Mouse (Mus musculus) MEL (cell line): Measurements from ENCODE around the gene Sh2d1b1. TPM values are rescaled to one million over a fixed set of nuclear protein-coding genes. Genes with fewer than 3 reads are reported as not detected.

Experiments used
- DNase-seq: peaks from one replicate; pipeline ENCODE4 v3.0.0; 2011; ENCODE audit warnings: low read depth, low spot score
- H3K27ac ChIP-seq: 2 replicates; pipeline ENCODE4 v1.5.1; 2012; ENCODE audit warnings: low read depth, mild to moderate bottlenecking, control low read depth, low read length, moderate library complexity; ENCODE audit not compliant: control insufficient read depth
- H3K27me3 ChIP-seq, 2 experiments: fragments of 150-350 bp in 1 of 2; sonication (generic) in 1 of 2; 2 replicates each; pipeline ENCODE4 v1.6.1; 2012; ENCODE audit warnings: low read length in 2 of 2, mild to moderate bottlenecking in 2 of 2, improper control_type of control experiment in 1 of 2, moderate library complexity in 1 of 2; ENCODE audit not compliant: insufficient read depth in 2 of 2, control insufficient read depth in 1 of 2
- H3K36me3 ChIP-seq, 2 experiments: 2 replicates each; pipeline ENCODE4 v1.6.1; 2012 to 2014; ENCODE audit warnings: low read length in 2 of 2, improper control_type of control experiment in 1 of 2, inconsistent platforms in 1 of 2, mild to moderate bottlenecking in 1 of 2; ENCODE audit not compliant: insufficient read depth in 2 of 2, control insufficient read depth in 1 of 2
- H3K4me1 ChIP-seq, 2 experiments: fragments of 150-350 bp in 1 of 2; sonication (generic) in 1 of 2; 2 replicates each; pipeline ENCODE4 v1.6.1; 2012; ENCODE audit warnings: low read length in 2 of 2, improper control_type of control experiment in 1 of 2, mild to moderate bottlenecking in 1 of 2; ENCODE audit not compliant: insufficient read depth in 2 of 2, control insufficient read depth in 1 of 2
- H3K4me3 ChIP-seq, 2 experiments: fragments of 150-350 bp in 1 of 2; sonication (generic) in 1 of 2; 2 replicates each; pipeline ENCODE4 v1.5.1; 2012; ENCODE audit warnings: low read depth in 2 of 2, low read length in 2 of 2, mild to moderate bottlenecking in 2 of 2, moderate library complexity in 2 of 2, control low read depth in 1 of 2, improper control_type of control experiment in 1 of 2; ENCODE audit not compliant: control insufficient read depth in 1 of 2, insufficient read depth in 1 of 2
- H3K79me2 ChIP-seq: 2 replicates; pipeline ENCODE4 v1.6.1; 2012; ENCODE audit warnings: mild to moderate bottlenecking, low read length, moderate library complexity; ENCODE audit not compliant: control insufficient read depth, poor library complexity, insufficient read depth
- H3K9ac ChIP-seq: 2 replicates; pipeline ENCODE4 v1.6.1; 2012; ENCODE audit warnings: low read depth, mild to moderate bottlenecking, control low read depth, low read length, moderate library complexity; ENCODE audit not compliant: control insufficient read depth, poor library complexity, severe bottlenecking
- H3K9me3 ChIP-seq: fragments of 150-350 bp; sonication (generic); replicated peaks from 2 replicates; pipeline ENCODE4 v1.6.1; 2012; ENCODE audit warnings: mild to moderate bottlenecking, low read length, improper control_type of control experiment, moderate library complexity; ENCODE audit not compliant: insufficient read depth
- E2F4 ChIP-seq: IDR thresholded peaks from 2 replicates; pipeline ENCODE4 v1.6.1; 2011; ENCODE audit warnings: low read depth, low read length, improper control_type of control experiment, borderline replicate concordance
- ELF1 ChIP-seq: IDR thresholded peaks from 2 replicates; pipeline ENCODE4 v1.6.1; 2014; ENCODE audit warnings: low read depth, mild to moderate bottlenecking, inconsistent platforms, low read length, improper control_type of control experiment, moderate library complexity
- EP300 ChIP-seq, 2 experiments: IDR thresholded peaks; 2 replicates each; pipeline ENCODE4 v1.6.1; 2011; ENCODE audit warnings: improper control_type of control experiment in 2 of 2, low read length in 2 of 2, low read depth in 1 of 2, mild to moderate bottlenecking in 1 of 2
- ETS1 ChIP-seq: IDR thresholded peaks from 2 replicates; pipeline ENCODE4 v1.6.1; 2012; ENCODE audit warnings: low read depth, mild to moderate bottlenecking, inconsistent platforms, low read length, improper control_type of control experiment, moderate library complexity
- GATA1 ChIP-seq: IDR thresholded peaks from 2 replicates; pipeline ENCODE4 v1.6.1; 2011; ENCODE audit warnings: low read depth, low read length, improper control_type of control experiment
- JUND ChIP-seq: IDR thresholded peaks from 2 replicates; pipeline ENCODE4 v1.6.1; 2011; ENCODE audit warnings: low read depth, mild to moderate bottlenecking, improper control_type of control experiment, low read length
- KAT2A ChIP-seq: conservative IDR thresholded peaks from 2 replicates; pipeline ENCODE4 v1.6.1; 2012; ENCODE audit warnings: low read depth, low read length, improper control_type of control experiment, inconsistent platforms
- MAZ ChIP-seq: IDR thresholded peaks from 2 replicates; pipeline ENCODE4 v1.6.1; 2012; ENCODE audit warnings: low read depth, mild to moderate bottlenecking, inconsistent platforms, low read length, improper control_type of control experiment
- MXI1 ChIP-seq: IDR thresholded peaks from 2 replicates; pipeline ENCODE4 v1.6.1; 2011; ENCODE audit warnings: mild to moderate bottlenecking, low read depth, low read length, improper control_type of control experiment
- MYB ChIP-seq: IDR thresholded peaks from 2 replicates; pipeline ENCODE4 v1.6.1; 2011; ENCODE audit warnings: mild to moderate bottlenecking, low read depth, low read length, improper control_type of control experiment
- NRF1 ChIP-seq: IDR thresholded peaks from 2 replicates; pipeline ENCODE4 v1.6.1; 2014; ENCODE audit warnings: low read depth, mild to moderate bottlenecking, inconsistent platforms, low read length, improper control_type of control experiment, moderate library complexity; ENCODE audit not compliant: poor library complexity, insufficient read depth, severe bottlenecking
- POLR2A ChIP-seq, 2 experiments: IDR thresholded peaks; 2 replicates each; pipeline ENCODE4 v1.6.1; 2011 to 2012; ENCODE audit warnings: low read length in 2 of 2, mild to moderate bottlenecking in 2 of 2, control low read depth in 1 of 2, improper control_type of control experiment in 1 of 2, low read depth in 1 of 2, moderate library complexity in 1 of 2; ENCODE audit not compliant: control insufficient read depth in 1 of 2, insufficient read depth in 1 of 2, poor library complexity in 1 of 2
- RAD21 ChIP-seq: IDR thresholded peaks from 2 replicates; pipeline ENCODE4 v1.6.1; 2011; ENCODE audit warnings: mild to moderate bottlenecking, low read depth, low read length, improper control_type of control experiment
- SIN3A ChIP-seq: IDR thresholded peaks from 2 replicates; pipeline ENCODE4 v1.6.1; 2012; ENCODE audit warnings: low read length, improper control_type of control experiment, inconsistent platforms
- SMC3 ChIP-seq: IDR thresholded peaks from 2 replicates; pipeline ENCODE4 v1.6.1; 2011; ENCODE audit warnings: low read depth, low read length, improper control_type of control experiment
- USF2 ChIP-seq, 2 experiments: IDR thresholded peaks; 2 replicates each; pipeline ENCODE4 v1.6.1; 2011 to 2012; ENCODE audit warnings: improper control_type of control experiment in 2 of 2, low read length in 2 of 2, borderline replicate concordance in 1 of 2, inconsistent platforms in 1 of 2, low read depth in 1 of 2, mild to moderate bottlenecking in 1 of 2; ENCODE audit not compliant: insufficient read depth in 1 of 2
- ZKSCAN1 ChIP-seq: IDR thresholded peaks from 2 replicates; pipeline ENCODE4 v1.6.1; 2012; ENCODE audit warnings: low read depth, mild to moderate bottlenecking, inconsistent platforms, low read length, improper control_type of control experiment, moderate library complexity
- ZNF384 ChIP-seq: IDR thresholded peaks from 2 replicates; pipeline ENCODE4 v1.6.1; 2012; ENCODE audit warnings: low read depth, mild to moderate bottlenecking, inconsistent platforms, low read length, improper control_type of control experiment
- polyA plus RNA-seq, 2 experiments: library from polyadenylated mRNA; stranded (reverse) in 1 of 2; unstranded in 1 of 2; fragments of >175 nt in 1 of 2; fragments of >200 nt in 1 of 2; gene quantifications; 2 replicates each; pipeline versions ENCODE4 v1.2.1 to v1.2.4; 2012; ENCODE audit warnings: low replicate concordance in 2 of 2, low read depth in 1 of 2; ENCODE audit not compliant: insufficient read length in 2 of 2, insufficient read depth in 1 of 2, missing spikeins in 1 of 2
- total RNA-seq: library from RNA; depleted of rRNA; stranded (reverse); fragments of 300-350 nt; gene quantifications from 2 replicates; pipeline ENCODE4 v1.2.3, GENCODE M21; 2012

Gene Sh2d1b1
- total and polyA plus RNA-seq, 3 experiments: not detected

GRCm38 (mm10) chr1:170324312-170324711 lies 47.2 kb downstream of the Sh2d1b1 start:
- no peaks in the 10 kb centered on the region for H3K79me2 ChIP-seq
- H3K27me3 ChIP-seq: no peaks in the 10 kb centered on the region
- no peak overlapping the region for H3K9ac ChIP-seq
- H3K9me3 ChIP-seq: no peaks in the 10 kb centered on the region
- TF ChIP-seq GATA1 (no peak), USF2 (IDR thresholded peaks at IDR 0.05; ENCODE audit: borderline replicate concordance in 1 of 2, insufficient read depth in 1 of 2, low read depth in 1 of 2, low read length in 2 of 2) (no peak), MYB (no peak), EP300 (IDR thresholded peaks at IDR 0.05; ENCODE audit: low read depth in 1 of 2, low read length in 2 of 2) (no peak), SMC3 (no peak), NRF1 (no peak), SIN3A (no peak), POLR2A (IDR thresholded peaks at IDR 0.05; ENCODE audit: control insufficient read depth in 1 of 2, insufficient read depth in 1 of 2, low read depth in 1 of 2, low read length in 2 of 2, poor library complexity in 1 of 2) (no peak), ZKSCAN1 (no peak), MAZ (no peak), KAT2A (no peak)
- H3K27ac ChIP-seq: no peak overlapping the region
- no peaks in the 10 kb centered on the region for H3K36me3 ChIP-seq
- no peak overlapping the region for H3K4me3 ChIP-seq
- no peak for DNase-seq
- H3K4me1 ChIP-seq: no peaks in the 10 kb centered on the region

GRCm38 (mm10) chr1:170325277-170325676 lies 48.2 kb downstream of the Sh2d1b1 start:
- Histone ChIP-seq H3K4me3 (no peak overlapping the region), H3K79me2 (no peaks in the 10 kb centered on the region), H3K9me3 (no peaks in the 10 kb centered on the region), H3K4me1 (no peaks in the 10 kb centered on the region), H3K9ac (no peak overlapping the region), H3K27ac (no peak overlapping the region), H3K27me3 (no peaks in the 10 kb centered on the region), H3K36me3 (no peaks in the 10 kb centered on the region)
- no peak for DNase-seq
- TF ChIP-seq E2F4 (no peak), EP300 (IDR thresholded peaks at IDR 0.05; ENCODE audit: low read depth in 1 of 2, low read length in 2 of 2) (no peak), ETS1 (no peak), RAD21 (no peak), JUND (no peak), MXI1 (no peak), ZNF384 (no peak), ELF1 (no peak)
